Mouse (Mus musculus) liver, embryonic 14.5 days (tissue): ENCODE measurements around the gene Tecr. TPM values are rescaled to one million over a fixed set of nuclear protein-coding genes. Genes with fewer than 3 reads are reported as not detected.
A peak's percentile ranks its signal among the peaks of the same experiment; 100 is the strongest.

ENCODE experiments used
- ATAC-seq: fragments of 200-750 bp; cut with Nextera tagmentation; 2 replicates; pipeline ENCODE4 v1.8.0; 2017; ENCODE audit warnings: moderate number of reproducible peaks, mild to moderate bottlenecking, moderate library complexity; ENCODE audit not compliant: insufficient read depth
- DNase-seq, 3 experiments: peaks; one replicate each; pipeline ENCODE4 v3.0.0-alpha.2; 2012 to 2013; ENCODE audit warnings: low read depth in 3 of 3, low spot score in 3 of 3
- H3K27ac ChIP-seq: fragments of 300-500 bp; sonication (generic); 2 replicates; pipeline ENCODE4 v1.5.1; 2014; ENCODE audit warnings: moderate library complexity, mild to moderate bottlenecking, control low read depth, inconsistent platforms
- H3K27me3 ChIP-seq: fragments of 300-500 bp; sonication (generic); 2 replicates; pipeline ENCODE4 v1.6.1; 2014; ENCODE audit warnings: mild to moderate bottlenecking, low read length, moderate library complexity; ENCODE audit not compliant: control insufficient read depth, insufficient read depth
- H3K36me3 ChIP-seq: fragments of 300-500 bp; sonication (generic); replicated peaks from 2 replicates; pipeline ENCODE4 v1.6.1; 2014; ENCODE audit warnings: low read depth; ENCODE audit not compliant: control insufficient read depth, insufficient read depth
- H3K4me1 ChIP-seq, 2 experiments: fragments of 200-500 bp in 1 of 2; fragments of 300-500 bp in 1 of 2; sonication (generic) in 1 of 2; replicated peaks; 2 replicates each; pipeline ENCODE4 v1.6.1; 2012 to 2014; ENCODE audit warnings: antibody characterized with exemption in 1 of 2, inconsistent platforms in 1 of 2, low read length in 1 of 2; ENCODE audit not compliant: control insufficient read depth in 2 of 2, insufficient read depth in 2 of 2
- H3K4me2 ChIP-seq: fragments of 300-500 bp; sonication (generic); 2 replicates; pipeline ENCODE4 v1.6.1; 2014; ENCODE audit warnings: low read depth, mild to moderate bottlenecking, control low read depth, moderate library complexity
- H3K4me3 ChIP-seq, 2 experiments: fragments of 200-500 bp in 1 of 2; fragments of 300-500 bp in 1 of 2; sonication (generic) in 1 of 2; 2 replicates each; pipeline ENCODE4 v1.5.1; 2012 to 2014; ENCODE audit warnings: low read depth in 2 of 2, low read length in 2 of 2, mild to moderate bottlenecking in 2 of 2, control low read depth in 1 of 2, inconsistent platforms in 1 of 2, moderate library complexity in 1 of 2; ENCODE audit not compliant: insufficient read depth in 1 of 2
- H3K9ac ChIP-seq: fragments of 300-500 bp; sonication (generic); replicated peaks from 2 replicates; pipeline ENCODE4 v1.6.1; 2014; ENCODE audit warnings: mild to moderate bottlenecking, control low read depth, moderate library complexity
- H3K9me3 ChIP-seq: fragments of 300-500 bp; sonication (generic); 2 replicates; pipeline ENCODE4 v1.6.1; 2016; ENCODE audit warnings: low read length, mixed read lengths; ENCODE audit not compliant: control insufficient read depth
- CTCF ChIP-seq: IDR thresholded peaks from 2 replicates; pipeline ENCODE4 v1.5.1; 2016; ENCODE audit warnings: antibody characterized with exemption, low read depth, control low read depth
- EP300 ChIP-seq: IDR thresholded peaks from 2 replicates; pipeline ENCODE4 v1.6.1; 2016; ENCODE audit warnings: antibody characterized with exemption, low read depth
- WGBS: fragments of 180-500 bp; shearing (Covaris S2); extraction: QIAGEN DNeasy Blood & Tissue Kit; methylation state at CpG from one replicate; pipeline ENCODE4 v1.1.7; 2014; ENCODE audit not compliant: insufficient replicate concordance; 5-methylcytosine and 5-hydroxymethylcytosine counted together
- polyA plus RNA-seq, 2 experiments: library from polyadenylated mRNA; depleted of rRNA in 1 of 2; stranded (reverse) in 1 of 2; unstranded in 1 of 2; fragments of >200 nt; fragmentation: Nextera tagmentation in 1 of 2; extraction: Ambion mirVana in 1 of 2; gene quantifications; 2 replicates each; pipeline versions ENCODE4 v1.2.1 to v1.2.3; 2012 to 2014

The Tecr gene
- polyA plus RNA-seq, 2 experiments = 176 to 294 TPM

DNA sequence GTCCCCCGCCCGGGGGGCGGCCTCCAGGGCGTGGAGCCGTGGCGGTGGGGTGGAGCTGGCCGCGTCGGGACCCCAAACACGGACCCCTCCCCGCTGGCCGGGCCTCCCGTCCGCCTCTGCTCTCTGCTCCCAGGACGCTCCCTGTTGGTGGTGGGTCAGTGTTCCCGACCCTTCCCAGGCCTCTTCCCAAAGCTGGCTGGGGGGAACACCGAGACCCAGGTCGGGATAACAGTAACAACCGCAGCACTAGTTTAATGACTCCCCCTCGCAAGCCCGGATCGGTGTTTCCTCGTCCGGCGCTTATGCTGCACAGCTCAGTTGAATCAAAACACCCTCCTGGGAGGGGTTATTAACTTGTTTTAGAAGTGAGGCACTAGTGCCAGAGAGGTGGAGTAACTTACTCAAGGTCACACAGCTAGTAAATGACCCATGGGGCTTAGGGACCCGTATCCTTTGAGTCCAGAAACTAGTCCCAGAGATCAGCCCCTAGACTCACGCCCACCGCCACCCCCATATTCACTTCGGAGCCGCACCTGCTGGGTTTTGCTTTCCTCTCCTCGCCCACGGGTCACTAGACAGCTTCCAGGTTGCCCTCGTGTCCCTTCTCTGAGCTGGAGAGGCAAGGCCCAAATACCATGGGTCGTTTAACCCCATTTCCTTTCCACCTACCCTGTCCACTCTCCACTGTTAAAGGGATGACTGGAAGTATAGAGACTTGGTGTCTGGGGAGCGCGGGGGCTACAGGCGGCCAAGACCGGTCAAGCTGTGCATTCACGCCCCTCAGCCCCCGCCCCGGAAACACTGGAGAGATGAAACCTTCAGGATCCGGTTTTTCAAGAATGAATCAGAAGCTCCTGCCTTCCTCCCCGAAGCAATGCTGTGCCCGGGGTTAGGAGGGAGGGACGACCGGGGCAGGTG is 45.2 kb upstream of the Tecr start:
- H3K9ac ChIP-seq = peak overlapping the region; percentile 91
- under 1% methylated on average over 44 of the region's 46 CpGs for WGBS
- ATAC-seq (peak; percentile 47; the same call in 1 of the 2 replicates), DNase-seq (no peak)
- peak overlapping the region; percentile 67 for H3K27ac ChIP-seq
- peak overlapping the region; percentile 89 to 97 for H3K4me3 ChIP-seq
- no peaks in the 10 kb centered on the region for H3K27me3 ChIP-seq
- TF ChIP-seq CTCF (no peak), EP300 (no peak)
- peak overlapping the region; percentile 98 for H3K4me2 ChIP-seq
- H3K9me3 ChIP-seq = no peaks in the 10 kb centered on the region
- peaks cover 17 to 36% of the 10 kb centered on the region in 2 experiments for H3K4me1 ChIP-seq
- H3K36me3 ChIP-seq = no peaks in the 10 kb centered on the region

- peaks cover 17 to 35% of the 10 kb centered on the region in 2 experiments for H3K4me1 ChIP-seq
- peak within 1 kb of the TSS; percentile 91 for H3K9ac ChIP-seq
- H3K4me2 ChIP-seq = peak within 1 kb of the TSS; percentile 98
- 4% methylated on average over 50 of the region's 50 CpGs for WGBS
- peak within 1 kb of the TSS; percentile 67 for H3K27ac ChIP-seq
- DNase-seq (peak; percentile 97), ATAC-seq (peak; percentile 94)
- H3K4me3 ChIP-seq = peak within 1 kb of the TSS; percentile 89 to 97
- H3K27me3 ChIP-seq = no peaks in the 10 kb centered on the region
- no peaks in the 10 kb centered on the region for H3K36me3 ChIP-seq
- no peak for TF ChIP-seq EP300
- TF ChIP-seq CTCF = peak; percentile 10; the same call in 1 of the 2 replicates
- H3K9me3 ChIP-seq = no peaks in the 10 kb centered on the region
These were observed 44.4 kb upstream of the Tecr start, which contains the start of gene Gipc1 for GRCm38 (mm10) chr8:83652030-83652743. TSS of gene Gipc1 (plus strand) at chr8:83652677.

- Histone ChIP-seq H3K9ac (no peak overlapping the region), H3K4me3 (no peak overlapping the region), H3K27me3 (no peaks in the 10 kb centered on the region), H3K9me3 (no peaks in the 10 kb centered on the region), H3K4me1 (peaks cover 8 to 16% of the 10 kb centered on the region in 2 experiments; a peak in 3 of 4 replicates), H3K27ac (no peak overlapping the region), H3K36me3 (no peaks in the 10 kb centered on the region), H3K4me2 (no peak overlapping the region)
- ATAC-seq (no peak), DNase-seq (no peak)
- TF ChIP-seq EP300 = no peak
- TF ChIP-seq CTCF = no peak
- 83% methylated on average over 6 of the region's 6 CpGs for WGBS
These were observed 41.9 kb upstream of the Tecr start for GRCm38 (mm10) chr8:83649699-83650098.

GRCm38 (mm10) chr8:83648031-83648430 is 40.3 kb upstream of the Tecr start:
- Histone ChIP-seq H3K27me3 (no peaks in the 10 kb centered on the region; the same call in 1 of the 2 replicates), H3K4me1 (peaks cover 5% of the 10 kb centered on the region in 2 experiments; a peak in 3 of 4 replicates), H3K9ac (no peak overlapping the region), H3K4me2 (no peak overlapping the region), H3K4me3 (no peak overlapping the region), H3K36me3 (no peaks in the 10 kb centered on the region), H3K27ac (no peak overlapping the region), H3K9me3 (no peaks in the 10 kb centered on the region)
- ATAC-seq (no peak), DNase-seq (no peak)
- 78% methylated on average over 4 of the region's 4 CpGs for WGBS
- TF ChIP-seq EP300 (no peak), CTCF (no peak)
